ENCODE assay signal across 8 mouse cellular contexts in the genomic region with DNA sequence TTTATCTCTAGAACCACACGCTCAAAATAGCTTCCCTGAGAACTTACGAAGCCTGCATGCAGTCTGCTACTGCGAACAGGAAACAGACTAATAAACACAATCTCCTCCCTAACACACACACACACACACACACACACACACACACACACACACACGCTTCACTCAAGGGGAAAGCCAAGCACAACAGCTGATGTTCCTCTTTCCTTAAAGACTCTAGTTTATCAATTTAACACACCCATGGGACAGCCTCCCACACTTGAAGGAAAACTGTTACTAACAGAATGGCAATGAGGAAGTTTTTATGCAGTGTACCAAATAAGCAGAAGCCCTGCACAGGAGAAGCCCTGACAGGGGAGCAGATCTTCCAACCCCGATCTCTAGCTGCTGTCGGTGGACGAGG.
DNase-seq lines count a peak whose midpoint lies in the region; ATAC-seq lines count a peak whose summit lies in the region.
"Had no signal": no experiment of that assay in that cellular context is flagged by ENCODE, and none has a peak within 500 bp of the region (broad histone marks: within the 10 kb centered on the region; RNA-seq: fewer than 3 reads in every experiment).

No protein-coding gene starts in this region.

- peak; percentile 65 for ATAC-seq in lung, embryonic 15.5 days (ENCODE audit: borderline replicate concordance, extremely low read depth, low FRiP score, low TSS enrichment)

- WGBS in lung, embryonic 15.5 days: 24% methylated on average over 7 of the region's 7 CpGs
- 75% methylated on average over 7 of the region's 7 CpGs for WGBS in hindbrain, embryonic 10.5 days

- H3K4me1 ChIP-seq in lung, embryonic 15.5 days: peaks cover 14% of the 10 kb centered on the region
- peaks cover 23% of the 10 kb centered on the region for H3K4me1 ChIP-seq in hindbrain, embryonic 10.5 days (replicated peaks)

- no peak overlapping the region for H3K27ac ChIP-seq in lung, embryonic 15.5 days
- H3K27ac ChIP-seq in hindbrain, embryonic 10.5 days: no peak overlapping the region
- H3K27ac ChIP-seq: macrophage had no signal

- intact Hi-C loops in heart, postnatal 14 days (cut with DNase I): no loop called here

- no peak overlapping the region for H3K4me3 ChIP-seq in lung, embryonic 15.5 days
- no peak overlapping the region for H3K4me3 ChIP-seq in hindbrain, embryonic 10.5 days

- no peaks in the 10 kb centered on the region for H3K9me3 ChIP-seq in lung, embryonic 15.5 days
- H3K9me3 ChIP-seq in hindbrain, embryonic 10.5 days: no peaks in the 10 kb centered on the region

- DNase-seq in urinary bladder, postnatal 36 days (ENCODE audit: low spot score in 2 of 2): peak; percentile 15 to 50
- DNase-seq in urinary bladder, postnatal 10 days (ENCODE audit: low spot score): no peak
- peak; percentile 60 to 69 for DNase-seq in heart, postnatal 14 days
- no peak for DNase-seq in cerebellum, postnatal 4 days (ENCODE audit: low spot score in 2 of 2)
- no peak for DNase-seq in hindbrain, embryonic 10.5 days (ENCODE audit: low spot score)
- DNase-seq in neural tube, embryonic 10.5 days (ENCODE audit: extremely low spot score, low spot score): no peak

- no peak overlapping the region for H3K9ac ChIP-seq in lung, embryonic 15.5 days

- H3K27me3 ChIP-seq in lung, embryonic 15.5 days: no peaks in the 10 kb centered on the region
- H3K27me3 ChIP-seq in hindbrain, embryonic 10.5 days (ENCODE audit: insufficient read depth, poor library complexity, severe bottlenecking): peaks cover 40% of the 10 kb centered on the region

- H3K36me3 ChIP-seq in lung, embryonic 15.5 days: no peaks in the 10 kb centered on the region
- H3K36me3 ChIP-seq in hindbrain, embryonic 10.5 days: no peaks in the 10 kb centered on the region

- H3K4me2 ChIP-seq in lung, embryonic 15.5 days: no peak overlapping the region

Comparison
In these comparisons a context has a peak if more than half of its experiments do, and no peak if none do; other contexts are left out.
1. DNase-seq: peak in urinary bladder, postnatal 36 days (2 of 2) and heart, postnatal 14 days (2 of 2); none in urinary bladder, postnatal 10 days (single experiment), cerebellum, postnatal 4 days (0 of 2), hindbrain, embryonic 10.5 days (single experiment) and neural tube, embryonic 10.5 days (single experiment).